Mouse (Mus musculus) thymus, postnatal 0 days (tissue): ENCODE results near the gene Ptma. TPM values are rescaled to one million over a fixed set of nuclear protein-coding genes. Genes with fewer than 3 reads are reported as not detected.
"Not testable (repeated sequence)": the region's sequence is repeated elsewhere in the genome, so short reads cannot be mapped to it uniquely, and the experiment has no call there.

Source experiments
- DNase-seq: peaks from one replicate; pipeline ENCODE4 v3.0.0-alpha.2; 2015; ENCODE audit warnings: low spot score
- polyA plus RNA-seq: library from polyadenylated mRNA; unstranded; fragments of >200 nt; fragmentation: Nextera tagmentation; extraction: Ambion mirVana; gene quantifications from 2 replicates; pipeline ENCODE4 v1.2.1, GENCODE M21; 2015

Gene Ptma
- polyA plus RNA-seq, 1 experiment from 2014 or later = 4,477 TPM

- no peak for DNase-seq
Measured at GRCm38 (mm10) chr1:86496340-86496739, 30.2 kb upstream of the Ptma start.

DNA sequence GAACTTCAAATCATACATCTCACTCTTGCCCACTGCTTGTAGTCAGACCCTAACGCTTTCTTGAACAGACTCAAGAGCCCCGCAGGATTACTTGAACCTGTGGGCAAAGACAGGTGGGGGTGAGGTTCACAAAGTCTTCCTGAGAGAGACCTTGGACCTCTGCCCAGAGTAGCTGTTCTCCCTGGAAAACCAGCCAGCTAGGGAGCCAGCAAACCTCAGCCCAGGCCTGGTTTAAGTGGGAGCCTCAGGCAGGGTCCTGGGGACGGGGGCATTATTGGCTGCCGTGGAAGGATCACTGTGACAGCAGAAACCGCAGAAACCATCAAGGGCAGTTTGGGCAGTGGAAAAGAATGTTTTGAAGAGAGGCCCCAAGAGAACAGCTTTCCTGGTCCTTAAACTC lies 29.2 kb upstream of the Ptma start:
- DNase-seq = no peak

- DNase-seq = no peak
Measured at GRCm38 (mm10) chr1:86497986-86498385, 28.5 kb upstream of the Ptma start.

DNA sequence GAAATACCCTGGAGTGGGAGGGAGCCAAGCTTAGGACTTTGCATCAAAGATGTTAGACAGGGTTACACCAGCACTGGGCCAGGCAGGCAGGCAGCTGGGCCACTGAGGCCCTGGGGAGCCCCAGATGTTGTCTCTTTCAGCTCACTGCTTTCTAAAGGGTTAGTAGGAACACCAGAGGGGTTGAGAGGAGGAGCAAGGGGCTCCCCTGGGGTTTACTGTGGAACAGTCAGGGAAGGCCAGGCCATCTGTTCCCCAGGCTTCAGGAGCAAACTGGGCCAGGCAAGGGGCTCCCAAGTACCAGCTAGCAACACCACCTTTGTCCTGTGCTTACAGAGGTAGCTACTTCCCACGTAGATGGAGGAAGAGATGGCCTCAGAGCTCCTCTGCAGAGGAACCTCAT lies 27.9 kb upstream of the Ptma start:
- DNase-seq = no peak

- peak; percentile 85 for DNase-seq
Measured at GRCm38 (mm10) chr1:86499903-86500302, 26.6 kb upstream of the Ptma start.

DNA sequence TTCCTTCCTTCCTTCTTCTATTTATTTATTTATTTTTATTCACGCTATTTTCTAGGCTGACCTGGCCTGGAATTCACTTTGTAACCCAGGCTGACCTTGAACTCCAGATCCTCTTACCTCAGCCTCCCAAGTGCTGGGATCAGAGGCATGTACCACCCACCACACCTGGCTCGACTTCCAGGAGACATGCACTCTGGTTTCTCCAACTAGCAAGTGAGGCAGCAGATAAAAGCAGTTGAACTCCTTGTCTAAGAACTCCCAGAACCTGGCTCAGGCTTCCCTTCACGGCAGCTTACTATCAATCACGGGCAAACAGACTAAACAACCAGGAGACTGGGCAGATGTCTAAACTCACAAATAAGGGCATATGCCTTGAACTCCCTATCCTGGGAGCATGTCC lies 25.8 kb upstream of the Ptma start:
- DNase-seq = no peak

DNA sequence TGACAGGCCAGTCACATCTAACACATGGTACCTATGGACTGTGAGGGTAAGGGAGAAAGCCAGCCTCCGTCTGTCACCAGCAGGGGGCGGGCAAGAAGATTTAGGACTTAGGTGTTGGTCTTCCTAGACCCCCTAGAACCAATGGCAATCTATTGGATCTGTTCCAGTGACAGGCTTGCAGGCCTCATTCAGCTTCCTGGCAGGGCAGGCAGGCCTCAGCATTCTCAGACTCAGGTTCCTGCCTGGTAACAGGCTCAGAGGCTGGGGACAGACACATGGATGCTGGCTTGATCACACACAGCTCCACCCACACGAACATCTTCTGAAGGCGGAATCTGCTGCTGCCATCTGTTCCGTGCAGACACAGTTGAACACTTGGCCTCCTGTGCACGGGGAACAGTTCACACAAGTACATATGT lies 25.4 kb upstream of the Ptma start:
- peak; percentile 80 for DNase-seq

DNA sequence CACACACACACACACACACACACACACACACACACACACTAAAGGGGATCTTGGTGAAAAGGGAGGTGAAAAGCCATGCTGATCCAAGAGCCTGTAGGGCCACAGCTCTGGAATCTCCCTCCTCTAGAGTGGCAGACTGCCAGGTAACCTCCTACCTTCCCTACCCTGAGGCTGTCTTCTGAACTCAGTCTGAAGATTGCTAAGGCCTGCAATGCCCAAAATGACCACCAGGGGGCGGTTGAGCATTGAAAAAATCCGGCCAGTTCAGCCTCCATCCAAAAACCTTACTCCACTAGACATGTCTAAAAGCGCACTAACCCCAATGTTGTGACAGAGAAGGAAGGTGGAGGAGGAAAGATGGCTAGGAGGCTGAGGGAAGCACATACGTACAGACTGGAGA lies 25.0 kb upstream of the Ptma start:
- DNase-seq = peak; percentile 92

- DNase-seq = peak; percentile 52
Measured at GRCm38 (mm10) chr1:86502221-86503048, 24.1 kb upstream of the Ptma start.

DNA sequence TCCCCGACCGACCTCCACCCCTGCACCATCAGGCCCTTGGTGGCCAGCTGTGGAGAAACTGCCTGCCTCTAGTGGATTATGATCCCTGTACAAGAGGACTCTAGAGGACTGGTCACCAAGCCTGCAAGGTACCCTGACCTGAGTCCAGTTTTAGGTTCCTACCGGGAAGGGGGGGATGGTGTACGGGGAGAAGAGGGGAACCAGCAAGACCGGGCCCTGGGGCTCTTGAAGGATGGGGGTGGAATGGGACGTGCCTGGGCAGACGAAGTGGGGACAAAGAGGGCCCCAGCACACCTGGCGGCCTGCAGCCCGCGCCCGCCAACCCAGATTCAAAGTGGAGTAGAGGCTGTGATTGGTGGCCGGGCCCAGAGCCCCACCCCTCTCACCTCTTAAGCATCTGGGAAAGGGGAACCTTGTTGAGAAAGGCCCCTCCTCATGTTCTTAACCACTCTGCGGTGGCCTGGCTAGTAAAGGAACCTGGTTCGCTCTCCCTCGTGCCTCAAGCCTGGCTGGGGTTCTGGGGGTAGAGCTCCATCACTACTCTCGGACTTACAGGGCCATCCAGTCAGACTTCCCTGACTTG lies 23.3 kb upstream of the Ptma start:
- DNase-seq = peak; percentile 82

GRCm38 (mm10) chr1:86503906-86504696 lies 22.4 kb upstream of the Ptma start:
- DNase-seq = peak; percentile 87

DNA sequence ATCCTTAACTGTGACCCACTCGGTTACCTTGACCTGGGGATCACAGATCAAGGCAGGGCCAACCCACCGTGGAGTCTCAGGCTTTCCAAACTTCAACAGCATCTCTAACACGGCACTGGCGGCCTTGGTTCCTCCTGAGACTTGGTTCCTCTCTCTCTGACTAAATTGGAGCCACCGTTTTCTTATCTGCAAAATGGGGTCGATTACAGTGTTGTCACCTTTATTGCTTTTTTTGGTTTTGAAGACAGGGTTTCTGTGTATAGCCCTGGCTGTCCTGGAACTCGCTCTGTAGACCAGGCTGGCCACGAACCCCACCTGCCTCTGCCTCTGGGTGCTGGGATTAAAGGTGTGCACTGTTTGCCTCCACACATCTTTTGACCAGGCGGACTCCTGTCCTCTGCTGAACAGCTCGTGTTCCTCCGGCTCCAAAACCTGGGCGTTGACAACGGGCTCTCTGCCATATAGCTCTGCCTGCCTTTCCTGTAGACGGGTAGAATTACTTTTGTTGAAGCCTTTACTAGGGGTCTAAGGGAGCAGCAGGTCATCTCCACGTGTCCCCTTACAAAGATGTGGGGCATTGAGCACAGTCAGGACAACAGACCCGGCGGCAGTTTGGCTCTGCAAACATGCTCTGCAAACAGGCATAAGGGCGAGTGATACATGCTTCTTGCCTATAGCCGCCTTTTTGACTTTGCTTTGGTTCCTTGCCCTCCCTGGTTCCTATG lies 21.7 kb upstream of the Ptma start:
- no peak for DNase-seq

GRCm38 (mm10) chr1:86505461-86505860 lies 21.1 kb upstream of the Ptma start:
- DNase-seq = no peak

DNA sequence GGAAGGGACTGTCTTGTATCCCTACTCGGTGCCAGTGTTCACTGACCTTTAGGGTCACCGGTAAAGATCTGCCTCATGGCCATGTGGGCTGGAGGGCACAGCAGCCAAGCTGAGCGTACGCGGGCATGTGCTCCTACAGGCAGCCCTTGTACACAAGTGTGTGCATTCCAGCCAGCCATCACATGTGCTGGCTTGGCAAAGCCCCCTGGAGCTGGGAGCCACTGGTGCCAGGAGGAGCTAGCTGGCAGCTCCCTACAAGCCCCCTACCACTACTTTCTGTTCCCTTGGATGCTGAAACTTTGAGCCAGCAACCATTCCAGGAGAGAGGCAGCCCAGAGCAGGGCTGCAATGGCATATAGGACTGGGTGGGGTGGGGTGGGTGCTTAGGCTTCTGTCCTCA lies 20.1 kb upstream of the Ptma start:
- DNase-seq = no peak

GRCm38 (mm10) chr1:86507866-86508265 lies 18.7 kb upstream of the Ptma start:
- no peak for DNase-seq

DNA sequence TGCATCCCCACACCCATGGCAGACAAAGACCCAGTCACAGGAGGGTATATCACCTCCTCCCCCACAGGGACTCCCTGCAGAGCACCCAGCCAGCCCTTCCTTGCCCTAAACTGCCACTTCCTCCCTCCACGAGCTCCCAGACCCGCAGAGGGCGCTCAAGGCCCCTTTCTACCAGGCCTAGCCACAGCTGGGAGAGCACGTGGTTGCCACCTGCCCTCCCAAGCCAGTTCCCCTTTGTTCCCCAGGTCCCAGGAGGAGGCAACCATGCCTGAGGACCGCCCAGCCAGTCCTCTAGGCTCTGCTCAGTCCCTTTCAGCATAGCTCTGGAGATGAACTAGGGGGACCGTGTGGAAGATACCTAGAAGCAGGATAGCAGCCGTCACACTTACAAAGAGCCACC lies 17.1 kb upstream of the Ptma start:
- DNase-seq = peak; percentile 96

DNA sequence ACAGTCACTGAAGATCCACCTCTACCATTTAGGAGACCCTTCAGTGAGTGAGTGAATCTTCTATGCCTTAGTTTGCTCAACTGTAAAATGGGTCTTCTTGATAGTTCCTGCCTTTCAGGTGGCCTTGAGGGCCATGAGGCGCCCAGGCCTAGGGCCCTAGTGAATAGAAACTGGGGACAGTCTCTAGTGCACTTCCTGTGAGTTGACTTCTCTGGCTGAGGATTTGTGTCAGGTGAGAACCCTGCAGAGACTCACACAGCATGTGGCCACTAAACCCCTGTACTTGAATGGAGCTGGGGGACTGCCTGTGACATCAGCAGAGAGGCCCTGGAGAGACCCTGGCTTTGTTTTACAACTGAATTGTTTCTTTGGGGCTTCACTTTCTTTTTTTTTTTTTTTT lies 16.3 kb upstream of the Ptma start:
- DNase-seq = no peak

GRCm38 (mm10) chr1:86510676-86511441 lies 15.7 kb upstream of the Ptma start:
- DNase-seq = no peak

GRCm38 (mm10) chr1:86512154-86512720 lies 14.3 kb upstream of the Ptma start:
- no peak for DNase-seq

GRCm38 (mm10) chr1:86513031-86513430 lies 13.5 kb upstream of the Ptma start:
- DNase-seq = not testable (repeated sequence)
